Mouse (Mus musculus) neural tube, embryonic 13.5 days (tissue): ENCODE measurements around the gene Mllt6. TPM values are rescaled to one million over a fixed set of nuclear protein-coding genes. Genes with fewer than 3 reads are reported as not detected.
A peak's percentile ranks its signal among the peaks of the same experiment; 100 is the strongest.

Experiments used
- ATAC-seq: fragments of 200-750 bp; cut with Nextera tagmentation; 2 replicates; pipeline ENCODE4 v1.8.0; 2017; ENCODE audit warnings: low read depth, mild to moderate bottlenecking, moderate TSS enrichment, moderate library complexity
- H3K27ac ChIP-seq: fragments of 300-500 bp; sonication (generic); replicated peaks from 2 replicates; pipeline ENCODE4 v1.5.1; 2015; ENCODE audit warnings: moderate library complexity, mild to moderate bottlenecking, inconsistent platforms
- H3K27me3 ChIP-seq: fragments of 300-500 bp; sonication (generic); 2 replicates; pipeline ENCODE4 v1.6.1; 2015; ENCODE audit warnings: mild to moderate bottlenecking, inconsistent platforms
- H3K36me3 ChIP-seq: fragments of 300-500 bp; sonication (generic); 2 replicates; pipeline ENCODE4 v1.6.1; 2015; ENCODE audit warnings: mild to moderate bottlenecking, inconsistent platforms
- H3K4me1 ChIP-seq: fragments of 300-500 bp; sonication (generic); replicated peaks from 2 replicates; pipeline ENCODE4 v1.6.1; 2015; ENCODE audit warnings: inconsistent platforms
- H3K4me2 ChIP-seq: fragments of 300-500 bp; sonication (generic); 2 replicates; pipeline ENCODE4 v1.6.1; 2015; ENCODE audit warnings: inconsistent platforms, mild to moderate bottlenecking, moderate library complexity
- H3K4me3 ChIP-seq: fragments of 300-500 bp; sonication (generic); 2 replicates; pipeline ENCODE4 v1.5.1; 2015; ENCODE audit warnings: mild to moderate bottlenecking, inconsistent platforms
- H3K9ac ChIP-seq: fragments of 300-500 bp; sonication (generic); 2 replicates; pipeline ENCODE4 v1.6.1; 2015; ENCODE audit warnings: moderate library complexity, mild to moderate bottlenecking, inconsistent platforms
- H3K9me3 ChIP-seq: fragments of 300-500 bp; sonication (generic); 2 replicates; pipeline ENCODE4 v1.6.1; 2016; ENCODE audit warnings: inconsistent platforms
- WGBS: fragments of 180-500 bp; shearing (Covaris S2); methylation state at CpG from one replicate; pipeline ENCODE4 v1.1.7; 2015; 5-methylcytosine and 5-hydroxymethylcytosine counted together
- polyA plus RNA-seq: library from polyadenylated mRNA; unstranded; fragments of >200 nt; fragmentation: Nextera tagmentation; extraction: Ambion mirVana; gene quantifications from 2 replicates; pipeline ENCODE4 v1.2.1, GENCODE M21; 2015

Mllt6 gene
- polyA plus RNA-seq, 1 experiment from 2014 or later, result 3.2 TPM

GRCm38 (mm10) chr11:97663528-97664338 is 519 bp downstream of the Mllt6 start:
- Histone ChIP-seq H3K27me3 (peaks cover 21% of the 10 kb centered on the region), H3K36me3 (peaks cover 36% of the 10 kb centered on the region), H3K4me3 (peak overlapping the region; percentile 92), H3K27ac (peak overlapping the region; percentile 88), H3K4me2 (peak overlapping the region; percentile 83), H3K9ac (peak overlapping the region; percentile 93), H3K9me3 (no peaks in the 10 kb centered on the region), H3K4me1 (peaks cover 61% of the 10 kb centered on the region)
- under 1% methylated on average over 27 of the region's 57 CpGs for WGBS
- ATAC-seq, result peak; percentile 55; the same call in 1 of the 2 replicates

- Histone ChIP-seq H3K4me3 (peak overlapping the region; percentile 92), H3K27me3 (peaks cover 21% of the 10 kb centered on the region), H3K27ac (peak overlapping the region; percentile 88; the same call in 1 of the 2 replicates), H3K4me2 (peak overlapping the region; percentile 83), H3K4me1 (peaks cover 61% of the 10 kb centered on the region), H3K9me3 (no peaks in the 10 kb centered on the region), H3K9ac (peak overlapping the region; percentile 93), H3K36me3 (peaks cover 41% of the 10 kb centered on the region)
- no peak for ATAC-seq
- 1% methylated on average over 7 of the region's 8 CpGs for WGBS
Measured at GRCm38 (mm10) chr11:97664339-97664665, 1.1 kb downstream of the Mllt6 start.

- ATAC-seq, result no peak
- Histone ChIP-seq H3K4me1 (peaks cover 61% of the 10 kb centered on the region), H3K4me3 (peak overlapping the region; percentile 92), H3K27ac (no peak overlapping the region), H3K9me3 (no peaks in the 10 kb centered on the region), H3K27me3 (peaks cover 21% of the 10 kb centered on the region), H3K4me2 (peak overlapping the region; percentile 83), H3K9ac (peak overlapping the region; percentile 93), H3K36me3 (peaks cover 46% of the 10 kb centered on the region)
- 36% methylated on average over 6 of the region's 6 CpGs for WGBS
Measured at GRCm38 (mm10) chr11:97664771-97665240, 1.6 kb downstream of the Mllt6 start.

- peak overlapping the region; percentile 83 for H3K4me2 ChIP-seq
- ATAC-seq, result no peak
- peaks cover 64% of the 10 kb centered on the region for H3K4me1 ChIP-seq
- H3K27ac ChIP-seq, result no peak overlapping the region
- WGBS, result 88% methylated on average over 13 of the region's 13 CpGs
- H3K27me3 ChIP-seq, result peaks cover 21% of the 10 kb centered on the region
- peaks cover 53% of the 10 kb centered on the region for H3K36me3 ChIP-seq
- H3K9ac ChIP-seq, result no peak overlapping the region
- peak overlapping the region; percentile 92; the same call in 1 of the 2 replicates for H3K4me3 ChIP-seq
- H3K9me3 ChIP-seq, result no peaks in the 10 kb centered on the region
Measured at GRCm38 (mm10) chr11:97665431-97665830, 2.2 kb downstream of the Mllt6 start.

GRCm38 (mm10) chr11:97666221-97666620 is 3.0 kb downstream of the Mllt6 start:
- no peak overlapping the region for H3K9ac ChIP-seq
- peaks cover 56% of the 10 kb centered on the region for H3K4me1 ChIP-seq
- WGBS, result 90% methylated on average over 7 of the region's 7 CpGs
- no peak overlapping the region for H3K4me3 ChIP-seq
- H3K27me3 ChIP-seq, result peaks cover 14% of the 10 kb centered on the region
- ATAC-seq, result no peak
- no peak overlapping the region for H3K4me2 ChIP-seq
- H3K36me3 ChIP-seq, result peaks cover 60% of the 10 kb centered on the region
- H3K9me3 ChIP-seq, result no peaks in the 10 kb centered on the region
- H3K27ac ChIP-seq, result no peak overlapping the region

GRCm38 (mm10) chr11:97666794-97667193 is 3.6 kb downstream of the Mllt6 start:
- no peaks in the 10 kb centered on the region for H3K9me3 ChIP-seq
- no peak overlapping the region for H3K4me3 ChIP-seq
- peaks cover 50% of the 10 kb centered on the region for H3K4me1 ChIP-seq
- peaks cover 66% of the 10 kb centered on the region for H3K36me3 ChIP-seq
- H3K27me3 ChIP-seq, result peaks cover 8% of the 10 kb centered on the region
- 91% methylated on average over 15 of the region's 15 CpGs for WGBS
- no peak for ATAC-seq
- no peak overlapping the region for H3K4me2 ChIP-seq
- H3K9ac ChIP-seq, result no peak overlapping the region
- no peak overlapping the region for H3K27ac ChIP-seq

GRCm38 (mm10) chr11:97668160-97668559 is 4.9 kb downstream of the Mllt6 start:
- Histone ChIP-seq H3K27ac (no peak overlapping the region), H3K9ac (no peak overlapping the region), H3K4me2 (no peak overlapping the region), H3K9me3 (no peaks in the 10 kb centered on the region), H3K4me3 (no peak overlapping the region), H3K4me1 (peaks cover 40% of the 10 kb centered on the region), H3K27me3 (no peaks in the 10 kb centered on the region), H3K36me3 (peaks cover 80% of the 10 kb centered on the region)
- WGBS, result 92% methylated on average over 7 of the region's 7 CpGs
- ATAC-seq, result no peak

GRCm38 (mm10) chr11:97669268-97669667 is 6.1 kb downstream of the Mllt6 start:
- no peaks in the 10 kb centered on the region for H3K27me3 ChIP-seq
- H3K4me1 ChIP-seq, result peaks cover 37% of the 10 kb centered on the region
- H3K9me3 ChIP-seq, result no peaks in the 10 kb centered on the region
- no peak overlapping the region for H3K27ac ChIP-seq
- peaks cover 91% of the 10 kb centered on the region for H3K36me3 ChIP-seq
- no peak for ATAC-seq
- H3K9ac ChIP-seq, result no peak overlapping the region
- no peak overlapping the region for H3K4me2 ChIP-seq
- H3K4me3 ChIP-seq, result no peak overlapping the region
- 67% methylated on average over 15 of the region's 15 CpGs for WGBS

GRCm38 (mm10) chr11:97669829-97670228 is 6.6 kb downstream of the Mllt6 start:
- Histone ChIP-seq H3K27ac (no peak overlapping the region), H3K4me2 (no peak overlapping the region), H3K27me3 (no peaks in the 10 kb centered on the region), H3K36me3 (peaks cover 97% of the 10 kb centered on the region), H3K9ac (no peak overlapping the region), H3K4me3 (no peak overlapping the region), H3K4me1 (peaks cover 31% of the 10 kb centered on the region), H3K9me3 (no peaks in the 10 kb centered on the region)
- ATAC-seq, result no peak
- WGBS, result 52% methylated on average over 5 of the region's 6 CpGs

- no peak for ATAC-seq
- Histone ChIP-seq H3K4me3 (no peak overlapping the region), H3K9ac (no peak overlapping the region), H3K36me3 (peaks cover 100% of the 10 kb centered on the region), H3K27ac (no peak overlapping the region), H3K27me3 (no peaks in the 10 kb centered on the region), H3K4me2 (no peak overlapping the region), H3K9me3 (no peaks in the 10 kb centered on the region), H3K4me1 (peaks cover 25% of the 10 kb centered on the region)
- WGBS, result 81% methylated on average over 13 of the region's 13 CpGs
Measured at GRCm38 (mm10) chr11:97670234-97671176, 7.3 kb downstream of the Mllt6 start.

GRCm38 (mm10) chr11:97671177-97671527 is 7.9 kb downstream of the Mllt6 start:
- Histone ChIP-seq H3K27me3 (no peaks in the 10 kb centered on the region), H3K36me3 (peaks cover 100% of the 10 kb centered on the region), H3K4me1 (peaks cover 22% of the 10 kb centered on the region; the same call in 1 of the 2 replicates), H3K27ac (no peak overlapping the region), H3K9ac (no peak overlapping the region), H3K9me3 (no peaks in the 10 kb centered on the region), H3K4me3 (no peak overlapping the region), H3K4me2 (no peak overlapping the region)
- 54% methylated on average over 2 of the region's 2 CpGs for WGBS
- ATAC-seq, result no peak

GRCm38 (mm10) chr11:97673148-97673547 is 9.9 kb downstream of the Mllt6 start:
- no peak overlapping the region for H3K27ac ChIP-seq
- 78% methylated on average over 11 of the region's 11 CpGs for WGBS
- H3K9ac ChIP-seq, result no peak overlapping the region
- no peak overlapping the region for H3K4me3 ChIP-seq
- H3K4me2 ChIP-seq, result no peak overlapping the region
- peaks cover 100% of the 10 kb centered on the region for H3K36me3 ChIP-seq
- H3K27me3 ChIP-seq, result no peaks in the 10 kb centered on the region
- ATAC-seq, result no peak
- H3K9me3 ChIP-seq, result no peaks in the 10 kb centered on the region
- peaks cover 36% of the 10 kb centered on the region for H3K4me1 ChIP-seq
